Mouse (Mus musculus) monocyte, adult 5-6 weeks (primary cell): ENCODE measurements around the gene Dohh. TPM values are rescaled to one million over a fixed set of nuclear protein-coding genes. Genes with fewer than 3 reads are reported as not detected.

ENCODE experiments used
- ATAC-seq: fragments of 153-309, 156-312 bp; replicated peaks from 2 replicates; pipeline ENCODE4 v1.8.0; 2017; ENCODE audit warnings: mild to moderate bottlenecking; ENCODE audit not compliant: low TSS enrichment, insufficient number of reproducible peaks, severe bottlenecking, poor library complexity, low FRiP score
- total RNA-seq: library from RNA; stranded (forward); fragments of 200-1000, 200-491, 200-594 nt; gene quantifications from 3 replicates; pipeline ENCODE4 v1.2.3, GENCODE M21; 2017

Dohh gene
- total RNA-seq, 1 experiment from 2014 or later = 18.6 TPM

- no peak for ATAC-seq
Measured at GRCm38 (mm10) chr10:81434361-81435263, 50.4 kb downstream of the Dohh start.

- no peak for ATAC-seq
Measured at GRCm38 (mm10) chr10:81435436-81435835, 51.2 kb downstream of the Dohh start.

Other genes with a start within 250 kb of the Dohh start
- 28.4 to 40.6 TPM (median 30.5 TPM) in 3 replicates for gene Zbtb7a, start 249.2 kb upstream of the Dohh start, total RNA-seq
- 13.0 to 24.9 TPM (median 21.2 TPM) in 3 replicates for gene Pias4, start 216.5 kb upstream of the Dohh start, total RNA-seq
- 1,029 to 1,258 TPM (median 1,077 TPM) in 3 replicates for gene Eef2, start 207.8 kb upstream of the Dohh start, total RNA-seq
- 30.4 to 45.3 TPM (median 37.3 TPM) in 3 replicates for gene Dapk3, start 201.4 kb upstream of the Dohh start, total RNA-seq
- gene 4930442H23Rik, start 200.6 kb upstream of the Dohh start, total RNA-seq = 0.49 TPM in 1 of 3 replicates, not detected in the others
- not detected in 3 replicates for gene Nmrk2, start 182.4 kb upstream of the Dohh start, total RNA-seq
- not detected in 3 replicates for gene Atcay, start 153.6 kb upstream of the Dohh start, total RNA-seq
- gene Zfr2, start 151.3 kb upstream of the Dohh start, total RNA-seq = 0.10 to 0.58 TPM in 2 of 3 replicates, not detected in the other
- gene Matk, start 131.5 kb upstream of the Dohh start, total RNA-seq = 10.2 to 29.6 TPM (median 11.9 TPM) in 3 replicates
- 77.4 to 89.3 TPM (median 78.0 TPM) in 3 replicates for gene Mrpl54, start 117.5 kb upstream of the Dohh start, total RNA-seq
- gene Apba3, start 117.5 kb upstream of the Dohh start, total RNA-seq = 8.9 to 13.4 TPM (median 11.5 TPM) in 3 replicates
- 2.6 to 8.9 TPM (median 3.0 TPM) in 3 replicates for gene Tjp3, start 92.8 kb upstream of the Dohh start, total RNA-seq
- 47.3 to 69.4 TPM (median 50.3 TPM) in 3 replicates for gene Pip5k1c, start 91.5 kb upstream of the Dohh start, total RNA-seq
- gene Cactin, start 63.3 kb upstream of the Dohh start, total RNA-seq = 24.5 to 34.3 TPM (median 25.5 TPM) in 3 replicates
- gene Tbxa2r, start 55.7 kb upstream of the Dohh start, total RNA-seq = 0.19 TPM in 1 of 3 replicates, not detected in the others
- gene Gipc3, start 41.2 kb upstream of the Dohh start, total RNA-seq = not detected in 3 replicates
- 28.8 to 40.1 TPM (median 38.7 TPM) in 3 replicates for gene Hmg20b, start 33.9 kb upstream of the Dohh start, total RNA-seq
- gene Mfsd12, start 26.9 kb upstream of the Dohh start, total RNA-seq = 5.3 to 9.6 TPM (median 6.3 TPM) in 3 replicates
- 1.4 to 2.4 TPM in 2 of 3 replicates, not detected in the other for gene 4930404N11Rik, start 18.6 kb upstream of the Dohh start, total RNA-seq
- 8.2 to 12.9 TPM (median 11.7 TPM) in 3 replicates for gene Fzr1, start 5.9 kb upstream of the Dohh start, total RNA-seq
- 2.3 to 3.7 TPM in 2 of 3 replicates, not detected in the other for gene Gm48551, start within 50 bp of the Dohh start, total RNA-seq
- gene Gm48552, start 4.6 kb downstream of the Dohh start, total RNA-seq = not detected in 3 replicates
- 3.9 to 7.9 TPM (median 6.3 TPM) in 3 replicates for gene Smim24, start 8.6 kb downstream of the Dohh start, total RNA-seq
- 4.1 to 7.6 TPM (median 5.1 TPM) in 3 replicates for gene Nfic, start 71.2 kb downstream of the Dohh start, total RNA-seq
- gene Celf5, start 98.3 kb downstream of the Dohh start, total RNA-seq = 0.32 TPM in 1 of 3 replicates, not detected in the others
- gene Ncln, start 112.0 kb downstream of the Dohh start, total RNA-seq = 42.6 to 86.4 TPM (median 79.6 TPM) in 3 replicates
- gene S1pr4, start 115.7 kb downstream of the Dohh start, total RNA-seq = 20.5 to 50.8 TPM (median 33.5 TPM) in 3 replicates
- 20.3 to 41.0 TPM (median 29.4 TPM) in 3 replicates for gene Gna15, start 139.8 kb downstream of the Dohh start, total RNA-seq
- 2.2 to 17.5 TPM (median 15.1 TPM) in 3 replicates for gene Gna11, start 160.8 kb downstream of the Dohh start, total RNA-seq
- 129 to 254 TPM (median 141 TPM) in 3 replicates for gene Aes, start 175.1 kb downstream of the Dohh start, total RNA-seq
- 2.0 to 3.2 TPM (median 2.7 TPM) in 3 replicates for gene Tle2, start 190.1 kb downstream of the Dohh start, total RNA-seq
- not detected in 3 replicates for gene Tle6, start 216.6 kb downstream of the Dohh start, total RNA-seq
- gene BC025920, start 221.8 kb downstream of the Dohh start, total RNA-seq = 0.75 to 2.4 TPM (median 1.8 TPM) in 3 replicates
- gene Sirt6, start 243.4 kb downstream of the Dohh start, total RNA-seq = 4.8 to 5.8 TPM (median 5.0 TPM) in 3 replicates
- 0.38 to 3.9 TPM (median 1.1 TPM) in 3 replicates for gene Ankrd24, start 244.1 kb downstream of the Dohh start, total RNA-seq